Mouse (Mus musculus): ENCODE measurements around the gene Acta2. TPM values are rescaled to one million over a fixed set of nuclear protein-coding genes. Genes with fewer than 3 reads are reported as not detected.

Gene Acta2
- not detected in 2 replicates for total RNA-seq (2017)

DNA sequence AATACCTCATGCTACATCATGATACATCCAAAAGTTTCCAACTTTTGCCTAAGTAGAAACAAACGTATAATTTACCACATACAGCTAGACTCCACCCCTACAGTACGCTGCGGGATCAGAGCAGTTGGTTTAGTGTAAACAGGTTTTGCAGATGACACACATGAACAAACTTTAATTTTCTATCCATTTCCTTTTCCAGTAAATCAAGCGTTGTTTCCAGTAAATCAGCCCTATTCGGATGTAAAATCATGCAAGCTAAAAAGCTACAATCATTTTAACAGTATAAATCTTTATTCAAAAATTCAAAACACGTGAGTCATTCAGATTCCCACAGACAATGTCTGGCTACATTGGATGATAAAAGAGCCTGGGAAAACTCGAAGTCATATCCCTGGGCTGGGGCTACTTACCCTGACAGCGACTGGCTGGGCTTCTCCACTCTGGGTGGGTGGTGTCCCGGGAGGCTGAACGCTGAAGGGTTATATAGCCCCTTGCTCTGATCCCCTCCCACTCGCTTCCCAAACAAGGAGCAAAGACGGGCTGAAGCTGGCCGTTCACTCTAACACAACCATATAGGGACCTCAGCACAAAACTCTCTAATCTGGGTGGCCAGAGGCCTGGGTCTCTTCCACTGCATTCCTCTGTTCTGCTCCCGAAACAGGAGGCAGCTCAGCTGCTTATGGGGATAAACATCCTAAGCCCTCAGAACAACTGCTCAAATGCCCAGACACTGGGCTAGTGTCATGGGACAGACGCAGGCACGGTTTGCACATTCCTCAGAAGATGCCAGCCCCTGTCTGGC lies at the start of gene Acta2:
TSS of gene Acta2 (minus strand) at position 711 of the 802 bp plus-strand sequence.
- ATAC-seq (replicated peaks; ENCODE audit: low read depth, poor library complexity, severe bottlenecking) = no peak

DNA sequence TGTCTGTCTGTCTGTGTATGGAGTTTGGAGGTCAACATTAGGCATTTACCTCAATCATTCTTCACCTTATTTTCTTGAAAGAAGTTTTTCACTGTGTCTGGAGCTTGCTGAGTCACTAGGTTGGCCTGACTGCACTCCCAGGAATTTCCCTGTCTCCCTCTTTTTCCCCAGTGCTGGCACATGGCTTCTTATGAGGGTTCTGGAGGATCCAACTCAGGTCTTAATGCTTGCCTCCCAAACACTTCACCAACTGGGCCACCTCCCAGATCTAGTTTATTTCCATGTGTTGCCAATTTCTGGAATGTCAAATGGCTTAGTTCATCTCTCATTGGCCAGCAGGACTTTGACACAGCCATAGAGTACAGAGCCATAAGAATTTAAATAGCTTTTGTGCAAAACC lies 49.5 kb upstream of the Acta2 start:
- ATAC-seq (replicated peaks; ENCODE audit: low read depth, poor library complexity, severe bottlenecking) = no peak

DNA sequence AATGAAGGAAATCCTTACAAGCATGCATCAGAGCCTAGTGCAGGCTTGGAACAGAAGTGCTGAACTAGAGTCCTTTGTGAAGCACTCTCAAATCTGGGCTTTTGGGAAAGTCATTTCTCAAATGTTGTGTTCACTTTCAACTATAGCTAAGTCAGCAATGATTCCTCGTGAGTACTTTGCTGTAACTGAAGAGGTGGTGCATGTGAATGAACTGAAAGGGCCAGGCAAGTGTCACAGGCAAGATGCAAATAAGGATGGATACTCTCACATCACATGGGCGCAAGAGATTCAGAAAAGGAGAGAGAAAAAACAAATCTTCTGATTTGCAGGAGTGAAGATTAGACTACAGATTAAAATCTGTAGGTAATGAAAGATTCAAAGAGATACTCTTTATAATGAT lies 45.0 kb upstream of the Acta2 start:
- ATAC-seq (replicated peaks; ENCODE audit: low read depth, poor library complexity, severe bottlenecking) = no peak

DNA sequence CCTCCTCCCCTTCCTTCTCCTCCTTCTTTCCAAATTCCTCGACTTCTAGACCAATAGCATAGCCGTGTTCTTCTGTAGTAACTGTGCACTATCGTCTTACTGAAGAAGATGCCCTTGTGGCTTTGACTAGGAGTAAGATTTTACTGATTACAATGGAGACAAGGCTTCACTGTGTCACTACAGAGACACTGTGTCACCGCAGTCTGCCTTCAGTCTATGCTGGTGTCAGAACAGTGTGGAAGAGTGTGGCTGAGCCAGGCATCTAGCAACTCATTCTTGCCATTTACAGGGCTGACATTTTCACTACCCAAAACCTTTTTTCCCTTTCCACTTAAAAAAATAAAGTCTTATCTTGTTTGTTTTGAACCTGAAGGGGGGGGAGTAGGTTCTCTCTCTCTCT lies 43.8 kb upstream of the Acta2 start:
- no peak for ATAC-seq (replicated peaks; ENCODE audit: low read depth, poor library complexity, severe bottlenecking)

DNA sequence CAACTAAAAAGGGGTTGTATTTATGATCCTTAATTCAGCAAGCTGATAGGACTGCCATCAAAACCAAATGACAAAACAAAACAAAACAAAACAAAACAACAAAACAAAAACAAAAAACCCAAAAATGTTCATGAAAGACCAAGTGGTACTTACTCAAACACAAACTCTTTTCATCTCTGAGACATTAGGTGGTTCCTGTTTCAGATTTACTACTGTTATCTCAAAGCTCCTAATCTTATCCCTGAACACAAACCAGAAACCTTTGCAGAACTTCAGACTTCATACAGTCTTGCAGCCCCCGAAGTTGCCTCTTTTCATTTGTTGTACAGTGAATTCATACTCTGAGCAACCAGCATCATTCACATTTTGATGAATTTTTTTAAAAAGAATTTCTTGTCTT lies 43.1 kb upstream of the Acta2 start:
- ATAC-seq (replicated peaks; ENCODE audit: low read depth, poor library complexity, severe bottlenecking) = no peak

DNA sequence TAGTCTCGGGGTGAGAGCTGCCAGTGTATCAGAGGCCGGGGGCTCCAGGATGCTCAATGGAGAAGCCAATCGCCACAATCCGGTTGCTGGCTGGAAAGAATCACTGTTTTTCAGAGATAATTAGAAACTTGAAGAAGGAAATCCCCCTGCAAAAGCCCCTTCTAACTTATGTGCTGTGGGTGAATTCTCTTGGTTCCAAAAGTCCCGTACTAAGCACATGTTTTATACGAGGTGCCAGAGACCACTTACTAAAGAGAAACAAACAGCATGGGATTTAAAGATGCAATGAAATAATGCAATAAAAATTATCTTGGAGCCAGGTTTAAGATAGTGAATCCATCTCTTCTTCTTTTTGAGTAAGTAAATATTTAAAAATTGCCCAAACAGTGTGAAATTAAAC lies 40.1 kb upstream of the Acta2 start:
- no peak for ATAC-seq (replicated peaks; ENCODE audit: low read depth, poor library complexity, severe bottlenecking)

DNA sequence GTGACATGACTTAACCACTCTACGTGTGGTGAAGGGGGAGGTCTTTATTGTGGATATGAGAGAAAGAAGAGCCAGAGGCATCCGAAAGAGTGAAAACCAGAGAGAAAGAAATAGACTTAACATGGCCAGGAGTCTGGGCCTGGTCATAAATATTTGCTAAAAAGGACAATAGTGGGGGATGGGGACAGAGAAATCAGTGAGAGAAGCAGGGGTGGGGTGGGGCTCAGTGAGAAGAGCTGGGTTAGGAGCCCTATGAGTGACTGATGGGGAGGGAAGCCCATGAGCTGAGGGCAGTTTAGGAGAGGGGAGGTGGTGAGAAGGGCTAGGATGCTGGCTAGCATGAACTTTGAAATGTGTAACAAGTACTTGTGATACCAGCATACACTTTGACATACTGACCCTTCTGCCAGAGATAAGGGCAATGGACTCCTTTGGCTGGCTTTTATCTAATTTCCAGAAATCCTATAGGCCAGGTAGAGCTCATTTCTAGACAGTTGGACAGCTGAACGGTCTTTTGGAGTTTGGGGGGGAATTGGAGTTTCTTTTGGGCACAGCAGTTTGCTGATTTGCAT lies 38.1 kb upstream of the Acta2 start:
- no peak for ATAC-seq (replicated peaks; ENCODE audit: low read depth, poor library complexity, severe bottlenecking)

DNA sequence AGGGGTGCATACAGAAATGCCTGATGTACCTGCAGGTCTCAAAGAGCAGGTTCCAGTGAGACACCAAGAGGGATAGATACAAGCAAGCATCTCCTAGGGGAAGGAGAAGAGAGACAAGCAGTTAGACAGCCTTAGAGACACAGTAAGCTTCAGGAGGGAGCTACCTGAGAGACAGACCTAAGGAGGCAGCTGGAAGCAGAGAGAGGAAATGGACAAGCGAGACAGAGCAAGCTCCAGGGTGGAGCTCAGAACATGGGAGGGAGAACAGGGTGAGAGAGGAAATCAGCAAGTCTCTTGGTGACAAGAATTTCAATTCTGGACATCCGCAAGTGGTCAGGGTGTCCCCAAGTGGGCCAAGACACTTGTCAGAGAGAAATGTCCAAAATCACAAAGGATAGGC lies 37.3 kb upstream of the Acta2 start:
- no peak for ATAC-seq (replicated peaks; ENCODE audit: low read depth, poor library complexity, severe bottlenecking)

DNA sequence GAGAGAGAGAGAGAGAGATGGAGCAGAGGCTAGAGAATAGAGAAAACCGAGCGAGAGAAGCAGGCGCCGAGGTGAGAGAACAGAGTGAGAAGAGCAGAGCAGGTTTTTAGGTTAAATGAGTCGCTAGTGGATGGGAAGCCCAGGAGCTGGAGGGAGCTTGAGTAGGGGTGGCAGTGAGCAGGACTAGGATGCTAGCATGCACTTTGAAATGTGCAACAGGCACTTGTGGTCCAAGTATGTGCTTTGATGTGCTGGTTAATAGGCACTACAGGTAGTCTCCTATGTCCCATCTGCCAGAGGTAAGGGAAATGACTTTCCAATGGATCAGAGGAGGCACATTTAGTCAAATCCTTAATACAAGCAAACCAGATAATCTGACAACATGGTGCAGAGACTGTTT lies 36.6 kb upstream of the Acta2 start:
- no peak for ATAC-seq (replicated peaks; ENCODE audit: low read depth, poor library complexity, severe bottlenecking)

DNA sequence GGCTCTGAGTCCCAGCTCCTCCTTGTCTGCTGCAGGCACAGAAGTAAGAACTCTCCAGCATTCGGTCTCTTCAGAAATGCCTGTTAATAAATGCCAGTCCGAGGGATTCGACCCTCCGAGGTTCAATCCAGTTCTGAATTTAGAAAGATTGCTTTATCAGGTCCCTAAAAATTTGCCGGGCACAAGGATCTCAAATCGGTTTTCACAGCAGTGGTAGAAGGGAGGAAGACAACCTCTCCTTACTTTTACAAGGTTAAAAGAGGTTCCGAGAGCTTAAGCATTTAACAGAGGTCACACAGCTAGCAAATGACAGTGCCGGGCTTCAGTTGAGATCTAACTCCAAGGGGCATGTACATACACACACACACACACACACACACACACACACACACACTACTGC lies 36.0 kb upstream of the Acta2 start:
- no peak for ATAC-seq (replicated peaks; ENCODE audit: low read depth, poor library complexity, severe bottlenecking)

DNA sequence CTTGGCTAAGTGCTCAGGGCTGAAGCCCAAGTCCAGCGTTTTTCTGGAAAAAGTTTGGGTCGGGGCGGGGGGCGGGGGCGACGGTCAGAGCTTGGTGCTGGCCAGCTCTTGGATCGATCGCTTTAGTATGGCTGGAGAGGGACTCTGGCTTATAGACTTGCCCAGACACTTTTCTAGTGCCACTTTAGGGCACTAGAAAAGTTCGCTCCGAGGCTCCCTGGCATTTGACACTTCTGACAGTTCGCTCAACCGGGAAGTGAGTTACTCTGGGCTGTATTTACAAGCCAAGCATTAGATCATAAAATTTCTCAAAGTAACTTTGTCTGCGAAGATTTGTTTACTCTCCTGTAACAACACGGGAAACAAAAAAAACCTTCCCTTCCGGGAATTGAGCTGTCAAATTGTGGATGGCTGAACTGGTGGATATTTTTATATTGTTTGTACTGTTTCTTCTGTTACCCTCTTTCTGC lies 35.5 kb upstream of the Acta2 start:
- ATAC-seq (replicated peaks; ENCODE audit: low read depth, poor library complexity, severe bottlenecking) = no peak; the same call in 1 of the 2 replicates

DNA sequence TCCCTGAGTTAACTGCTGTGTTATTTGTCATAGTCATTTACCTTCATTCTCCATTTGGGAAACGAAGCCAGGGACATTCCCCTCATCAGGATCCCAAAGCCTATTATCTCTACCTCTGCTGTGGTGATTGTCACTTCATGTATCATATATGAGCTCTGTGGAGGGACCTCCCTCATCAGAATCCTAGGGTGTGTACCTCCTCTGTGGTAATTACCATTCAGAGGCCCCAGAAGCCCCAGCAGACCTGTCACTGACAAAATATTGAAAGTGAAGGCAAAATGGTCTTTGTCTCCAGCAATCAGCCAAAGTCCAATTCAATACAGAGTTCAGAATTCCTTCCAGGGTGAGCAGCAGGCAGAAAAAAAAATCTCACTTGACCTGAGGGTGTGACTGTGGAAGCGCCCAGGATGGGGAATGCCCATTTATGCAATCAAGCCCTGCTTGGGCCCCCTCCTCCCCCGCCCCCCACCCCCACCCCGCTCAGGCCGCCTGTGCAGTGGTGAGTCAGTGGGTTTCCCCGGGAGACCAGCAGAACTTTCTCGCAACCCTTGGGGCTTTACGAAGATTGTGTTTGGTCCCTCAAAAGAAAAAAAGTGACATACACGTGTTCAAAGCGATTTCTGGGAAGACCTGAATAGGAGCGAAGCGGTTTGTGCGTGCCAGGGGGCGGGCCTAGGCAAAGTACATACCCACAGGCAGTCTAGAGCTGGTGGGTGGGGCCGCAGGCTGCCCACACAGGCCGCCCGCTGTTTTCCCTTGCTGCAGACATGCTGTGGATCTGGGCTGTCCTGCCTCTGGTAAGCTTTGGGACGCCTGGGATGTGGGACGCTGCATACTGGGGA lies 34.8 kb upstream of the Acta2 start, which contains the start of gene Fas:
TSS of gene Fas (plus strand) at position 719 of the 842 bp plus-strand sequence.
- ATAC-seq (replicated peaks; ENCODE audit: low read depth, poor library complexity, severe bottlenecking) = peak; percentile 96

DNA sequence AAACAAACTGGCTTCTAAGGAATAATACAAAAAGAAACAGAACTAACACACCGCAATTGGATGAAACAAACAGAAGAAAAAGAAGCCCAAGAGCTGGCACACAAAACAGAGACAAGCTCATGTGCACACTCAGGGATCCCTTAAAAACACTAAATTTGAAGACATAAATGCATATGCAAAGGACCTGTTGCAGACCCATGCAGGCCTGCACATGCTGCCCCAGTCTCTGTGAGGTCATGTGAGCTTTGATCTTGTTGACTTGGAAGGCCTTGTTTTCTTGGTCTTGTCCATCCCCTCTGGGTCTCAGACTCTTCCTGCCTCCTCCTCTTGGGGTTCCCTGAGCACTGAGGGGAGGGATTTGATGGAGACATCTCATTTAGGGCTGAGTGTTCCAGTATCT lies 33.3 kb upstream of the Acta2 start:
- no peak for ATAC-seq (replicated peaks; ENCODE audit: low read depth, poor library complexity, severe bottlenecking)

DNA sequence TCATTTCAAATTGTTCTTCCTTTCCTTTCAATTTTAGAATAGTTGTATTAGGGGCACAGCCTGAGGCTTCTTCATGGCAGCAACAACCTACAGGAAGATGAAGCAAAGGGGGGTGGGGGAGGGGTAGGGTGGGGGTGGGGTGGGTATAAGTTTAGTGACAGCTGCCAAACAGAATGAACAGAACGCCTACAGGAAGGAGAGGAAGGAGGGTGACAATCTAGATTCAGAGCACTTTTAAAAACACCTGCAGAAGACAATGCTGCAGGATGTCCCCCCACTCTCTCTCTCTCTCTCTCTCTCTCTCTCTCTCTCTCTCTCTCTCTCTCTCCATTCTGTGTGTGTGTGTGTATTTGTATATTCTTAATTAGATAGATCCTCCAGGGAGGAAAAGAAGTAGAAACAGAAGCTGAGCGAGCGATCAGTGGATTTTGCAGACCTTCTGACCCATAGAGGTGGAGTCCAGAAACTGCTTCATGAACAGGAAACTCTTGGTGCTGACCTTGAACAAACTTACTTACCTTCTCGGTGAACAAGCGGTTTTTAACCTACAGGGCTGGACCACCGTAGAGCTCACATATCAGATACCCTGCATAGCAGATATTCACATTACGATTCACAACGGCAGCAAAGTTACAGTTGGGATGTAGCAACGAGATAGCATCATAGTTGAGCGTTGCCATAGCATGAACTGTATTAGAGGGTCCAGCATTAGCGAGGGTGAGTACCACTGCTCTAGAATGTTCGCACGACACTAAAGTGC lies 32.4 kb upstream of the Acta2 start:
- no peak for ATAC-seq (replicated peaks; ENCODE audit: low read depth, poor library complexity, severe bottlenecking)

DNA sequence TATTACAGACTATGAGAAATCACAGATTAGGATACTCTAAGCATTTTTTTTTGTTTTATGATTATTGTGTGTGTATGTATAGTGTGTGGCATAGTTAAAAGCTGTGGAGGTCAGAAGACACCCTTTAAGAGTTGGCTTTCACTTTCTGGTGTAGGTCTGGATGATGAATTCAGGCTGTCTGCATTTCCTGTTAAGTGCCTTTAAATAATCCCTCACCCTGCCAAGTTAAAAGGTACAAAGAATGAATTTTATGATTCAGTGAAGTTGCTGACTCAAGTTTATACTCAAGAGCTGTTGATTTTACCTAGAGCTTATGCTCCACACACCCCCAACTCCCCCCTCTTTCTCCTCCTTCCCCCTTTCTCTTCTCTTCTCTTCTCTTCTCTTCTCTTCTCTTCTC lies 31.8 kb upstream of the Acta2 start:
- ATAC-seq (replicated peaks; ENCODE audit: low read depth, poor library complexity, severe bottlenecking) = no peak

DNA sequence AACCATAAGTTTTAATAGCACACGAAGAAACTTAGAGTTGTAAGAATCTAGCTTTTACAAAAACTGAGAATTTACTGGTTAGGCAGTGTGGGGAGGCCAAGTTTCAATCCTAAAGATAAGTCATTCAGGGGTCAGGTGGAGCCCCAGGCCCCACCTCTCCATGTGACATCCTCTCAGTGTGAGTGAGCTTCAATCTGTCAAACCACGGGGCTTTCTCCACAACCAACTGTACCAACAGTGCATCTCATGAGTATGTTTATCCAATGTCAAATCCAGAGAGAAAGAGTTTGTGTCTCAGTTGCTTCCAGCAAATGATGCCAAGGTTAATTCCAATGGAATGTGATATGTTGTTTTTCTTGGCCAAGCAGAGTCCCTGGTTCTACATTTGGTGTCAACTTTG lies 29.4 kb upstream of the Acta2 start:
- no peak for ATAC-seq (replicated peaks; ENCODE audit: low read depth, poor library complexity, severe bottlenecking)

DNA sequence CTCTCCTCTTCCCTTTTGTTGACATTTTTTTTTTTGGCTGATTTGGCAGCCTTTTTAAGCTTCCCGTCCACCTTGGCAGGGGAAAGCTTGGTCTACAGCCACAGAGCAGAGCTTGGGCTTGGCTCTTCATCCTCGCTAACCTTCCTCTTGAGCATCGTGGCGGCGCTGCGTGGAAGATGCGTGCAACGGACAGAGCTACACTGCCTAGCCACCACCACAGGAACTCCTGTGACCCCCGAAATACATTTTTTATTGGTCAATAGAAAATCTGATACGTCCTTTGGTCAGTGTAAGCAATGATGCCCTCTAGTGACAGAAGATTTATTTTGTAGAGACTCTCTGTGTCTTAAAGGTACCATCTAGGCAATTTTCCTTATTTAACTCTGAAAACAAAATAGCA lies 29.0 kb upstream of the Acta2 start:
- peak; percentile 58; the same call in 1 of the 2 replicates for ATAC-seq (replicated peaks; ENCODE audit: low read depth, poor library complexity, severe bottlenecking)

DNA sequence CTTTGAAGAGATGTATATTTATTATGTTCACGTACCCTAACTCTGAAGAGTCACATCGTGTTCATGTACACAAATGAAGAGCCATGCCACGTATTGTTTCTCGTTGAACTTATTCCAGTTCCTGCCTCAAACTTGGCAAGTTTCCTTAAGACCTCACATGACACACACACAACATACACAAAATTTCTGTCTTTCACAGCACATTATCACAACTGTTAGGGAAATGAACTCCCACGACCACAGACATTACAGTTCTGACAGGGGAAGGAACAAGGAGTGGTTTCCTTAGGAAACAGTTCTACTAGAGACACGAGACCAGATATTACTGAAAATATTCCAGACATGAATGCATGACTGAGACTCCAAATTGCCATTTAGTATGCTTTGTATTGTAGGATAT lies 28.2 kb upstream of the Acta2 start:
- no peak for ATAC-seq (replicated peaks; ENCODE audit: low read depth, poor library complexity, severe bottlenecking)

DNA sequence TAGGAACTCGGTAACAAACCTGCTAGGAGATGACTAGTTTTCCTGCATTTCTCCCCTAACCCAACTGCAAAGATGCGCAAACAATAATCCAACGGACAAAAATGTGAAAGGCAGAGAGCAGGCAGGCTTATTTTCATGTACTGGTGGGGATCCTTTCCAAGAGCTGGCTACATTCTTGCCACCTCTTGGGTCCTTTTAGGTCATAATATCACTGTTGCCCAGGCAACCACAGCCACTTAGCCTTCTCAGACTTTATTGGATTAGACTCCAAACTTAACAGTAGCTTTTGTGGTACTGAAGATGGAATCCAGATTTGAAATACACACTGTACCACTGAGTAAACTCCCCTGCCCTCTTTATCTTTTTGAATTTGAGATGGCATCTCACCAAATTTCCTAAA lies 22.7 kb upstream of the Acta2 start:
- no peak for ATAC-seq (replicated peaks; ENCODE audit: low read depth, poor library complexity, severe bottlenecking)

DNA sequence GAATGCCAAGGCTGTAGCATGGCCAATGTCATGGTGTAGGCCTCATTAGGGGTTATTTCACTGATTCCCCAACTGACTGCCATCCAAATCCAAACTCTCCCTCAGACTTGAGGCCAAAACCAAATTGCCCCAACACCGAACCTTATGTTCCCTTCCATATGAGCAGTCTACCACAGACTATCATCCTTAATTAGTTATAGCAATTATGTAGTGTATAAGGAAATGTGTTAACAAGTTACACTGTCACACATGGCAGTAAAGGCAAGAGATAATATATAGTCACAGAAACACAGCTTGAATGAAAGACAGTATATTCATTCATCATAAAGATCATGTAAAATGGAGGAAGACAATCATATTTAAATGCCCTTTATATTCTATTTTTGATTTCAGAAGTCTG lies 17.7 kb upstream of the Acta2 start:
- no peak for ATAC-seq (replicated peaks; ENCODE audit: low read depth, poor library complexity, severe bottlenecking)
